Mouse (Mus musculus): Measurements from ENCODE around the gene C7.

DNA sequence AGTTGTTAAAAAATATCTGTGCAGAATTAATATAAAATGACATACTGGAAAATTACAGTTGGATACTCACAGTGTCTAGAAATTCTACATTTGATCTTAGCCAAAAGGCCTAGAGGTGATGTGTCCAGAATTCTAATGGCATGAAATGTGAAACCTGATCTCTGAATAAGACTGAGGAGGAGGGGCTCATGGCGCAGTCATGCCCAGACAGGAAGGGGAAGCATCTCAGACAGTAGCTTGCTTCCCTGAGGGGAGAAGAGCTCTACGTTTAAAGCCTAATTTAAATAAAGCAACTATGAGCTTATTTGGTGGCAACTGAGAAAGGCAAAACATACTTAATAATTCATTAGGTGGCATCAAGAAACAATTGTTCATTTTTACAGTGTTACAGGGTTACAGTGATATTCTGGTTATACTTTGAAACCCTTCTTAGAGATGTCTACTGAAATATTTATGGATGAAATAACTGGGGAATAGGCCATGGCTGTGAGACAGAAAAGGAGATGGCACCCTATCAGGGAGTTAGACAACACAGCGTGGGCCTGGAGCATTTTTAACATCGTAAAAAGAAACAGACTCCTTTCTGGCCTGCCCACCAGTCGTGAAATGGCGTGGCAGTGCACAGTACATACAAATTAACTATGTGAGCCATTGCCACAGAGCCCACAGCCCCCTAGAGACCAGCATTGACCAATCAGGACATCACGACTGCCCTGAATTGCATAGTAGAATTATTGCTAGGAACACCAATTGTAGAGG, 25.5 kb upstream of the C7 start:
- TF ChIP-seq CTCF (IDR thresholded peaks at IDR 0.05; ENCODE audit: low read depth) (no peak), EP300 (IDR thresholded peaks at IDR 0.05; ENCODE audit: low read depth) (no peak)
